Mouse (Mus musculus) intestine, embryonic 15.5 days (tissue): ENCODE data around the gene Gm28042. TPM values are rescaled to one million over a fixed set of nuclear protein-coding genes. Genes with fewer than 3 reads are reported as not detected.
A peak's percentile ranks its signal among the peaks of the same experiment; 100 is the strongest.

ENCODE experiments used
- ATAC-seq: fragments of 200-750 bp; cut with Nextera tagmentation; 2 replicates; pipeline ENCODE4 v1.8.0; 2017; ENCODE audit warnings: moderate TSS enrichment, moderate library complexity
- H3K27ac ChIP-seq: fragments of 300-500 bp; sonication (generic); 2 replicates; pipeline ENCODE4 v1.5.1; 2015; ENCODE audit warnings: mild to moderate bottlenecking, inconsistent platforms
- H3K27me3 ChIP-seq: fragments of 300-500 bp; sonication (generic); replicated peaks from 2 replicates; pipeline ENCODE4 v1.6.1; 2015; ENCODE audit warnings: inconsistent platforms
- H3K36me3 ChIP-seq: fragments of 300-500 bp; sonication (generic); 2 replicates; pipeline ENCODE4 v1.6.1; 2015; ENCODE audit warnings: inconsistent platforms
- H3K4me1 ChIP-seq: fragments of 300-500 bp; sonication (generic); replicated peaks from 2 replicates; pipeline ENCODE4 v1.6.1; 2015; ENCODE audit warnings: inconsistent platforms
- H3K4me2 ChIP-seq: fragments of 300-500 bp; sonication (generic); replicated peaks from 2 replicates; pipeline ENCODE4 v1.6.1; 2015; ENCODE audit warnings: mild to moderate bottlenecking, inconsistent platforms
- H3K4me3 ChIP-seq: fragments of 300-500 bp; sonication (generic); replicated peaks from 2 replicates; pipeline ENCODE4 v1.5.1; 2015; ENCODE audit warnings: inconsistent platforms
- H3K9ac ChIP-seq: fragments of 300-500 bp; sonication (generic); 2 replicates; pipeline ENCODE4 v1.6.1; 2015; ENCODE audit warnings: inconsistent platforms
- H3K9me3 ChIP-seq: fragments of 300-500 bp; sonication (generic); 2 replicates; pipeline ENCODE4 v1.6.1; 2016; ENCODE audit warnings: inconsistent platforms
- WGBS: fragments of 180-500 bp; shearing (Covaris S2); methylation state at CpG from one replicate; pipeline ENCODE4 v1.1.7; 2015; 5-methylcytosine and 5-hydroxymethylcytosine counted together
- polyA plus RNA-seq: library from polyadenylated mRNA; unstranded; fragments of >200 nt; fragmentation: Nextera tagmentation; extraction: Ambion mirVana; gene quantifications from 2 replicates; pipeline ENCODE4 v1.2.1, GENCODE M21; 2015

Gene Gm28042
- polyA plus RNA-seq, 1 experiment from 2014 or later, result 2.2 TPM

GRCm38 (mm10) chr2:120046486-120047310 lies 19.4 kb downstream of the Gm28042 start:
- WGBS, result 59% methylated on average over 14 of the region's 14 CpGs

DNA sequence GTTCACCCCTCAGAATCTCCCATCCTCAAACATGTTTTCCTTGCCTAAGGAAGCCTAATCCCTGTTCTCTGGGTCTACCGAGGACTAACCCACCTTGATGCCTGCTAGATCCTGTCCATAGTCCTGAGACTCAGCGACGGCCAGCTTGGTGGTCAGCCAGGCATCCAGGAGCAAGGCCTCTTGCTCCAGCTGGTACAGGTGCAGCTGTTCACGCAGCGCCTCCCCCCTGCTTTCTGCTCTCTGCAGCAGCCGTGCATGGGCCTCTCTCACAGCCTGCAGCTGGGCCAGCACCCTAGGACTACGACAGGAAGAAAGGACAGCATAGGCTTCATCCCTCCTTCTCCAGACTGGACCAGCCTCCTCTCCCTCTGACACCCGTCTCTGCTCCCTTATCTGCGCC lies 20.9 kb downstream of the Gm28042 start:
- Histone ChIP-seq H3K9me3 (no peaks in the 10 kb centered on the region), H3K27me3 (no peaks in the 10 kb centered on the region), H3K36me3 (no peaks in the 10 kb centered on the region), H3K4me1 (peaks cover 34% of the 10 kb centered on the region), H3K4me2 (no peak overlapping the region), H3K4me3 (no peak overlapping the region), H3K9ac (no peak overlapping the region), H3K27ac (no peak overlapping the region)
- WGBS, result 77% methylated on average over 9 of the region's 9 CpGs
- no peak for ATAC-seq

More at GRCm38 (mm10) chr2:120046486-120047310, 19.4 kb downstream of the Gm28042 start:
- H3K9me3 ChIP-seq, result no peaks in the 10 kb centered on the region
- 0 out of 2 replicates have a peak overlapping the region, but pooled peaks have one; percentile 54 for H3K27ac ChIP-seq
- H3K4me3 ChIP-seq, result 0 out of 2 replicates have a peak overlapping the region, but pooled peaks have one; percentile 9
- peak overlapping the region; percentile 49 for H3K4me2 ChIP-seq
- peaks cover 34% of the 10 kb centered on the region for H3K4me1 ChIP-seq
- no peaks in the 10 kb centered on the region for H3K27me3 ChIP-seq
- peaks cover 4% of the 10 kb centered on the region; the same call in 1 of the 2 replicates for H3K36me3 ChIP-seq
- ATAC-seq, result peak; percentile 87
- H3K9ac ChIP-seq, result no peak overlapping the region; the same call in 1 of the 2 replicates

DNA sequence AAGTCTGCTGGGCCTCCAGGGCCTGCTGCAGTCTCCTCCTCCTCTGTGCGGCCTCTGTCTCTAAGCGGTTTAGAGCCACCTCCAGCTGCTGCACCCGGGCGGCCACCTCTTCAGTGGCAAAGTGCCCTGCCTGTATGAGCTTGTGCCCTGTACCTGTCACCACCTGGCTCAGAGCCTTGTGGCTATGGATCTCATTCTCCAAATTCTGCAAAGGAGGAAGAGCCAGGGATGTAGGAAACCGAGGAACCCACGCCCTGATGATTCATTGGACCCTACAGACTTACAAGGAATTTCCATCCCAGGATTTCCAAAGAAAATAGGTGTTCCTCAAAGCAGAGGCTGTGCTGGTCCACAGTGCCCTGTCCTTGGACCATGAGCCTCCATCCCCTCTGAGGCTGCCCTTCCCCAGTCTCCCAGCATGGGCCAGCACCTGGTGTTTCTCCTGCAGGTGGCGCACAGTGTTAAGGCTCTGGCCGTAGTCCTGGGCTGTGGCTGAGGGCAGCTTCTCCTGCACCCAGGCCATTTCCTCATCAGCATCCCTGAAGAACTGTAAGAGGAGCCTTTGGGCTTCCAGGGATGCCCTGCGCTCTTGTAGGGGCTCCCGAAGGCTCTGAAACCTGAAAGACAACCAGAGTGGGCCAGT lies 22.5 kb downstream of the Gm28042 start:
- H3K9me3 ChIP-seq, result no peaks in the 10 kb centered on the region
- no peak overlapping the region for H3K4me3 ChIP-seq
- H3K4me1 ChIP-seq, result peaks cover 23% of the 10 kb centered on the region
- no peaks in the 10 kb centered on the region for H3K27me3 ChIP-seq
- WGBS, result 60% methylated on average over 10 of the region's 10 CpGs
- no peak overlapping the region for H3K9ac ChIP-seq
- no peaks in the 10 kb centered on the region for H3K36me3 ChIP-seq
- H3K4me2 ChIP-seq, result no peak overlapping the region
- no peak for ATAC-seq
- no peak overlapping the region for H3K27ac ChIP-seq

GRCm38 (mm10) chr2:120051405-120051804 lies 24.1 kb downstream of the Gm28042 start:
- Histone ChIP-seq H3K4me3 (no peak overlapping the region), H3K4me1 (peaks cover 15% of the 10 kb centered on the region), H3K4me2 (no peak overlapping the region), H3K27ac (no peak overlapping the region), H3K27me3 (no peaks in the 10 kb centered on the region), H3K9ac (no peak overlapping the region), H3K36me3 (no peaks in the 10 kb centered on the region), H3K9me3 (no peaks in the 10 kb centered on the region)
- 57% methylated on average over 6 of the region's 6 CpGs for WGBS
- no peak for ATAC-seq

- no peak for ATAC-seq
- Histone ChIP-seq H3K27me3 (no peaks in the 10 kb centered on the region), H3K9ac (no peak overlapping the region), H3K4me1 (no peaks in the 10 kb centered on the region), H3K36me3 (no peaks in the 10 kb centered on the region), H3K4me2 (no peak overlapping the region), H3K9me3 (no peaks in the 10 kb centered on the region), H3K4me3 (no peak overlapping the region), H3K27ac (no peak overlapping the region)
- 81% methylated on average over 12 of the region's 12 CpGs for WGBS
Observed at GRCm38 (mm10) chr2:120054771-120055552, 27.7 kb downstream of the Gm28042 start.

DNA sequence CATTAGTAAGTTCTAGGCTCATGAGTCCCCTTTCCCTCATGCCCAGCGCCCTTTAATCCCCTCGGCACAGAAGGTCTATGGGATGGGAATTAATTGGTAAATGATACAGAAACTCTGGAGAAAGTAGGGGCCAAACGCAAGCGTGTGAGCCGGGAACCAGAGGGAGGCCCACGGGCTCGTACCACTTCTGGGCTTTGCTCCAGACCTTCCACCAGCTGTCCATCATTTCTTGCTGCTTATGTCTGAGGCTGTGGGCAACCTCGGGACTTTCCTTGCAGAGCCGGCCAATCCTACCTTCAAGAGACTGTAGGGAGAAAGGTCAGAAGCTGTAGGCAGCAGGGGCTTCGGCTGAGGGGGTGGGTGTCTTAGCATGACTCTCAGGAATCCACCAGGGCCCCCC lies 28.6 kb downstream of the Gm28042 start:
- H3K4me2 ChIP-seq, result no peak overlapping the region
- no peaks in the 10 kb centered on the region for H3K9me3 ChIP-seq
- H3K27ac ChIP-seq, result no peak overlapping the region
- no peaks in the 10 kb centered on the region for H3K4me1 ChIP-seq
- H3K36me3 ChIP-seq, result no peaks in the 10 kb centered on the region
- H3K4me3 ChIP-seq, result no peak overlapping the region
- ATAC-seq, result no peak
- H3K27me3 ChIP-seq, result no peaks in the 10 kb centered on the region
- 85% methylated on average over 10 of the region's 10 CpGs for whole genome bisulfite sequencing
- no peak overlapping the region for H3K9ac ChIP-seq

- no peaks in the 10 kb centered on the region for H3K9me3 ChIP-seq
- no peak overlapping the region for H3K9ac ChIP-seq
- H3K27ac ChIP-seq, result no peak overlapping the region
- no peaks in the 10 kb centered on the region for H3K4me1 ChIP-seq
- no peak overlapping the region for H3K4me2 ChIP-seq
- H3K36me3 ChIP-seq, result no peaks in the 10 kb centered on the region
- ATAC-seq, result no peak
- 83% methylated on average over 4 of the region's 4 CpGs for WGBS
- no peaks in the 10 kb centered on the region for H3K27me3 ChIP-seq
- no peak overlapping the region for H3K4me3 ChIP-seq
Observed at GRCm38 (mm10) chr2:120058818-120059217, 31.5 kb downstream of the Gm28042 start.

DNA sequence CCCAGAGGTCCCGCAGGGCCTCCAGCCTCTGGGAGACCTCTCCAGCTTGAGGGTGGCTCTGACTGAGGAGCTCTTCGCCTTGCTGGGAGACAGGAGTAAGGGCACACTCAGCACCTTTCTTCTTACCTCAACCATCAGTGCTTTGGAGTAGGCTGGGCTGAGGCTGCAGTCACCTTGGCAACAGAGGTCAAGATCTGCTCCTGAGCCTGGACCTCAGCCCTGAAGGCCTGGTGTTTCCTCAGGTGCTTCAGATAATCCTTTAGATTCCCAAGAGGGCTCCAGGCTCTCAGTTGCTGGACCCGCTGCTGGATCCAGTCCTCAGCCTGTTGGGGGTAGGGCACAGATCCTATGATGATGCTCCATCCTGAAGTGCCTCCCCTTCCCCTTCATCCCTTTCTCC lies 32.2 kb downstream of the Gm28042 start:
- Histone ChIP-seq H3K4me2 (no peak overlapping the region), H3K27ac (no peak overlapping the region), H3K9ac (no peak overlapping the region), H3K36me3 (no peaks in the 10 kb centered on the region), H3K4me1 (no peaks in the 10 kb centered on the region), H3K9me3 (no peaks in the 10 kb centered on the region), H3K4me3 (no peak overlapping the region), H3K27me3 (no peaks in the 10 kb centered on the region)
- no peak for ATAC-seq
- WGBS, result 81% methylated on average over 3 of the region's 3 CpGs

GRCm38 (mm10) chr2:120060190-120060589 lies 32.9 kb downstream of the Gm28042 start:
- H3K4me3 ChIP-seq, result no peak overlapping the region
- H3K27ac ChIP-seq, result no peak overlapping the region
- no peaks in the 10 kb centered on the region for H3K9me3 ChIP-seq
- H3K27me3 ChIP-seq, result no peaks in the 10 kb centered on the region
- H3K9ac ChIP-seq, result no peak overlapping the region
- no peaks in the 10 kb centered on the region for H3K36me3 ChIP-seq
- 46% methylated on average over 6 of the region's 6 CpGs for WGBS
- ATAC-seq, result no peak
- H3K4me2 ChIP-seq, result no peak overlapping the region
- H3K4me1 ChIP-seq, result no peaks in the 10 kb centered on the region

DNA sequence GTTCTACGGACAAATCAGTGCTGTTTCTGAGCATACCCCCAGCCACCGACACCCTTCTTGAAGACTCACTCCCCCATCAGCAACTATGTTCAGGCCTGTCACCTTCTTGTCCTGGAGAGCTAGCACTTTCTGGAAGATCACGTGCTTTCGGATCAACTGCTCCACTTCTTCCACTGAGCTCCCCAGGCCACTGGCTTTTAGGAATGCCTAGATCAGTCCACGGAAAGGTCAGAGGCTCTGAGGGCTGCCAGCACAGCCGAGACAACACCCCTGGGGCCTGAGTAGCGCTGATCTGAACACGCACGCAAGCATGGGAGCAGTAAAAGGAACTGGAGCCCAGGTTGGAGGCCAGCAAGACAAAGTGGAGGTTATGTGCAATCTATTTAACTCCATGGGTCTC lies 33.4 kb downstream of the Gm28042 start:
- Histone ChIP-seq H3K9ac (no peak overlapping the region), H3K4me1 (no peaks in the 10 kb centered on the region), H3K36me3 (no peaks in the 10 kb centered on the region), H3K27ac (no peak overlapping the region), H3K27me3 (no peaks in the 10 kb centered on the region), H3K4me3 (no peak overlapping the region), H3K4me2 (no peak overlapping the region), H3K9me3 (no peaks in the 10 kb centered on the region)
- 76% methylated on average over 9 of the region's 9 CpGs for WGBS
- ATAC-seq, result no peak

- WGBS, result 88% methylated on average over 8 of the region's 8 CpGs
- Histone ChIP-seq H3K9ac (no peak overlapping the region), H3K4me3 (no peak overlapping the region)
Observed at GRCm38 (mm10) chr2:120062248-120062647, 35.0 kb downstream of the Gm28042 start.

GRCm38 (mm10) chr2:120064639-120065038 lies 37.3 kb downstream of the Gm28042 start:
- WGBS, result 80% methylated on average over 6 of the region's 6 CpGs
- no peak overlapping the region for H3K4me2 ChIP-seq
- no peaks in the 10 kb centered on the region for H3K36me3 ChIP-seq
- H3K9ac ChIP-seq, result no peak overlapping the region
- no peaks in the 10 kb centered on the region for H3K27me3 ChIP-seq
- H3K4me1 ChIP-seq, result 0 out of 2 replicates have a peak, but pooled peaks cover 2% of the 10 kb centered on the region
- H3K9me3 ChIP-seq, result no peaks in the 10 kb centered on the region
- no peak overlapping the region for H3K27ac ChIP-seq
- H3K4me3 ChIP-seq, result no peak overlapping the region
- ATAC-seq, result no peak

More at GRCm38 (mm10) chr2:120062248-120062647, 35.0 kb downstream of the Gm28042 start:
- H3K4me1 ChIP-seq, result no peaks in the 10 kb centered on the region
- no peak overlapping the region for H3K4me2 ChIP-seq
- H3K27me3 ChIP-seq, result no peaks in the 10 kb centered on the region
- ATAC-seq, result no peak
- no peak overlapping the region for H3K27ac ChIP-seq
- no peaks in the 10 kb centered on the region for H3K9me3 ChIP-seq
- no peaks in the 10 kb centered on the region for H3K36me3 ChIP-seq
